Mouse (Mus musculus): ENCODE results near the gene Mesd.

DNA sequence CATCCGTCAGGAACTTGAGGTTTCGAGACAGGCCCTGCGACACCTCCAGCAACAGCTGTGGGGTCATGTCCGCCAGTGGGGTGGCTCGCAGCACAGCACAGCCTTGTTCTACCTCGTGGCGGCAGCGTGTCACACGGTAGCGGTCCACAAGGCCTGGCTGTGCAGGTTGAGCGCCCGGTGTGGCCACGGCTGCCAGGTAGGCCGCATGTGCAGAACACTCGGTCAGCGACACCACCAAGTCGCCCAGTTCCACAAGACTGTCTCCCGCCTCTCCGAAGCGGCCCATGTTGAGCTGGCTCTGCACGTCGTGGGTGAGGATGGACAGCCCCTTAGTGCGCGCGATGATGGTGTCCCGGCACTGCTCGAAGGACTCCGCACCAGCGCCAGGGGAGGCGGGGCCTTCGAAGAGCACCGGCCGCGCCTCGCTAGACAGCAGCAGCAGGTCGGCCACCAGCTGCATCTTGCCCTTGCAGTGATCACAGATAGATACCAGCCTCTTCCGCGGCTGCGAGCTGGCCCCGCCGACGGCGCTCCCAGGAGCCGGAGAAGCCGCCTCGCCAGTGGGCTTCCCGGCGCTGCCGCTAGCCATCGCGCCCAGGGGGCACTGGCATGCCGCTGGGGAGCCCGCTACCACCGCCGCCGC, 1.5 kb upstream of the Mesd start:
- TF ChIP-seq CTCF (IDR thresholded peaks at IDR 0.05; ENCODE audit: low read depth) (no peak), EP300 (IDR thresholded peaks at IDR 0.05; ENCODE audit: low read depth) (no peak)
